Mouse (Mus musculus) T-cell, adult 2 months (primary cell): Measurements from ENCODE around the gene Jph3.

ENCODE experiments used
- DNase-seq: peaks from one replicate; pipeline ENCODE4 v3.0.0; 2022; ENCODE audit warnings: low spot score

Jph3 gene

GRCm38 (mm10) chr8:121729323-121729722 lies at the start of gene Jph3:
TSS of gene Jph3 (plus strand) at chr8:121729623.
- DNase-seq, result no peak

DNA sequence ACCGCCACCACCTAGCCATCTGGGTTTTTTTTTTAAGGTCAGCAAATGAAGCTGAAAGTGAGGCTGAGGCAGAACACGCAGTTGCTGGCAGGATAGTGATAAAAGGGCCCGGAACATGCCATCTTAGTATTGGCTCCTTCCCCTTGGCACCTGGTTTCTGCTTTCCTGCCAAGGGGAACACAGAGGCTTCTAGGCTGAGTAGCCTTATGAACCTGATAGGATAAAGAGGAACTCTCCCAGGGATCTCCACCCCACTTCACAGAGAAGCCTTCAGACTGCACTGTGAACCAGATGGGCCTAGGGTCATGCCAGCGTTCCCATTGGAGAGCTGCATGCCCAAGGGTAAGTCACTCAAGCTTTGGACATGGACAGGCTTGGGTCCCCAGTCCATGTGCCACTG lies 48.5 kb upstream of the Jph3 start:
- no peak for DNase-seq

- no peak for DNase-seq
Measured at GRCm38 (mm10) chr8:121681457-121681856, 48.0 kb upstream of the Jph3 start.

DNA sequence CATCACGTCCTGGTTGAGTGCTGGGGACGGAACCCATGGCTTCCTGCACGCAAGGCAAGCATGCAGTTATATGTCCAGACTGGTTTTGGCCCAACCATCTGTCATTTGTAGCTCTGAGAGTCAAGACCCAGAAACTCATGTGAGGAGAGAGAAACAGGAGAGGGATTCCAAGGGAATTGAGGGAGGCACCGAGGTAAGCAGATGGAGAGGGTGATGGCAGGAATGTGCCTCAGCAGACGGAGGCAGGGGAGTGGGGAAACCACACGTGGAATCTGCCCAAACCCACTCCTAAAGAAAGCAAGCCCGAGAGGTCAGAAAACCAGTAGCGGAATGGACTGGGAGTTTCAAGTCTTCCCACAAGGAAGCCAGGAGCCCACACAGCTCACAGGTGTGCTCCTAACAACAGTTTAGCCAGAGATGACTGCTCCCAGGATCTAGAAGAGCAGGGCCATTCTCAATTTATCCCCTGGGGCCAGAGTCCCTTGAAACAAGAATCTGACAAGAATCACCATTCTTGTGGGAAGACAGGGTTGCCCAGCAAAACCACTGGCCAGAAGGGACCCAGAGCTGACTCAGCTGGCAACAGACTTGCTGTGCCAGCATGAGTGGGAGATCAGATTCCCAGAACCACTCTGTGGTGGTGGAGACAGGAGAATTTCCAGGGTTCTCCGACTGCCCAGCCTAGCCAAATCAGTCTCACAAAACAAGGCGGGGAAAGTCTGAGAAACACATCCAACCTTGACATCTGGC lies 46.2 kb upstream of the Jph3 start:
- no peak for DNase-seq

GRCm38 (mm10) chr8:121685419-121685818 lies 44.0 kb upstream of the Jph3 start:
- DNase-seq, result no peak

DNA sequence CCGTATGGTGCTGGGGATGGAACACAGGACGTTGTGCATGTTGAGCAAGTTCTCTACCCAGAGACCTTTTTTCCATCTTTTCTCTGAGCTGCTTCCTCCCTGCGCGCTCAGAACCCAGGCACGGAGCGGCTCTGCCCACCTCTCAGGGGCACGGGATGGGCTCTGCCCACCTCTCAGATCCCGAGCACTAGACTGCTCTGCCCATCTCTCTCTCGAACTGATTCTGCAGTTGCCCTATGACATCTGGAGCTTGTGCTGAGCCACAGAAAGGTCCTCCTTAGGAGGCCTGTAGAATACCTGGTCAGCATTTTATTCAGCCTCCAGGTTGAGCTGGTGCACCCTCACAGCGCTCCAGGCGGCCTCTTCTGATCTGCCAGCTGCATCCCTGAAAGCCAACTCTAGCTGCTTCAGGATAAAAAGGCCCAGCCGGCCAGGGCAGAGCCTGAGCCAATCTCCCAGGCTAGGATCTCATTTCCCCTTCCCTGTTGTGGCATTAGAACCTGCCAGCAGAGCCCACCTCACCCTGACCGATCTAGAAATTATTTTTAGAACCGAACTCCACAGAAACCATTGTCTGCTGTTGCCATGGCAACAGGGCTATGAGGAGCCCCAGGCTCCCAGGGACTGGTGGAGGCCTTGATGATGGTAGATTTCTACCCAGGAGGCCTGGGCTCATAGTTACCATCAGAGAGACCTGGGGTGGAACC lies 41.8 kb upstream of the Jph3 start:
- DNase-seq, result no peak

DNA sequence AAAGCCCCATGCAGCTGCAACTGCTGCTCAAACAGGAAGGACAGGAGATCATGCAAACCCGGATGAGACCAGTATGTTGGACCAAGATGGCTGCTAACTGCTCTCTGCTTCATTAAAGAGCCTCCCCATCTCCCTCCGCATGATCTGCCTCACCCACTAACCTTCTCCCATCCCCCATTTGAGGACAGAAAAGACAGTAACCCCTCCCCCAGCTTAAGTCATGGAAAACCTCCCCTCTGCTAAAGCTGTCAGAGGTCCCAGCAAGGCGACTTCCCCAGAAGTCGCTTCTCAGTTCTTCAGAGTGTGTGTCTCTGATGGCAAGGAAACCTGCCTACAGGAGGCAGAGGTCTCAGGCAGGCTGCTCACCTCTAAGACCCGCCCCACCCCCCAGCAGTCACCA lies 40.9 kb upstream of the Jph3 start:
- DNase-seq, result no peak

DNA sequence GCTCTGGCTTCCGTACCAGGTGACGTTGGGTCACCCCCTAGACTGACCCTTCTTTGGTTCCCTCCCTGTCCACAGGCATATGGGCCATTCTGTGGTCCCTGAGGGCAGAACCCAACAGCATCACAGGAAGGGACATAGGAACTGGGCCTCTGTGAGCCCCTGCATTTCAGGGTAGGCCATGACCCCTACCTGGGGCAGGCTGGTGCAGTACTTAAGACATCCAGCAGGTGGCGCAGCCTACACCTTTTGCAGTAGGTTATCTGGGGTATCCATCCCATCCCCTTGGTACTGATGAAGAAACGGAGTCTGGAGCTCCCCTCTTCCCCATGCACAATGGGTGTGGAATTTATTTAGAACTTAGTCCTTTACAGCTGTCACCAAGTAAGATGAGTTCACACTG lies 35.0 kb upstream of the Jph3 start:
- DNase-seq, result peak; percentile 39

GRCm38 (mm10) chr8:121695585-121696184 lies 33.7 kb upstream of the Jph3 start:
- DNase-seq, result no peak

- no peak for DNase-seq
Measured at GRCm38 (mm10) chr8:121697735-121698614, 31.4 kb upstream of the Jph3 start.

DNA sequence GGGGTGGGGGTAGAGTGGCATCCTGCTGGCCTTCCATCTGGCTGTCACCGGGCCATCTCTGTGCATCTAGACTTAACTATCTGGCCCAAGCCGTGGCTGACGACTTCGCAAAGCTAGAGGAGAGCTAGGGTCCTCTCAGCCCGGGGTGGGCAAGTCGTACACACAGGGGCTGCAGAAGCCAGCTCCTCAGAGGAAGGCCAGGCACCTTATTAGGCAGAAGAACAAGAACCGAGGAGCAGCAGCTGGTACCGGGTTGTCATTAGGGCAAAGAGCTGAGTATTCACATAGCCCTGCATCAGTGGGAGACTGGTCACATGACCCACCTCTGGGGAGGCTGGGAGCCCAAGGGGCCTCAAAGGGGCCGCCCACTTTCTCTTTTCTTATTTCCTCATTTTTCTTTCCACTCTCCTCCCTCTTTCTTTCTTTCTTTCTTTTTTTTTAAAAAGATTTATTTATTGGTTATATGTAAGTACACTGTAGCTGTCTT lies 30.8 kb upstream of the Jph3 start:
- no peak for DNase-seq

- DNase-seq, result no peak
Measured at GRCm38 (mm10) chr8:121699936-121700335, 29.5 kb upstream of the Jph3 start.

GRCm38 (mm10) chr8:121705174-121705573 lies 24.2 kb upstream of the Jph3 start:
- no peak for DNase-seq

DNA sequence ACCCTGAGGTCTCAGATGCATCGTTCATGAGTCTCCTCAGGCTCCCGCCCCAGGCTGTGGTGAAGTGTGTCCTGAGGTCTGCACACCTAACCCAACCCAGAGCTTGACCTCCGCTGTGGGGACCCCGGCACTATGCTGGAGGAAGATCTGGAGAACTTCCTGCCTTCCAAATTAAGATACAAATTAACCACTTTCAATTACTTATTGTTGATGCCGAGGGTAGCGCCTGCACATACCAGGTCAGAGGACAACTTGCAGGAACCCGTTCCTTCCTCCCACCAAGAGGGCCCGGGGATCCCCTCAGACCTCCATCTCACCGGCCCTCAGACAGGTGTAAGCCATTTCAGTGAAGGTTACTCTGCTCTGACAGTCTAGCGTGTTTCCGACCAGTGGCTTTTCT lies 22.5 kb upstream of the Jph3 start:
- no peak for DNase-seq

- no peak for DNase-seq
Measured at GRCm38 (mm10) chr8:121708406-121708805, 21.0 kb upstream of the Jph3 start.

- no peak for DNase-seq
Measured at GRCm38 (mm10) chr8:121717502-121717901, 11.9 kb upstream of the Jph3 start.

DNA sequence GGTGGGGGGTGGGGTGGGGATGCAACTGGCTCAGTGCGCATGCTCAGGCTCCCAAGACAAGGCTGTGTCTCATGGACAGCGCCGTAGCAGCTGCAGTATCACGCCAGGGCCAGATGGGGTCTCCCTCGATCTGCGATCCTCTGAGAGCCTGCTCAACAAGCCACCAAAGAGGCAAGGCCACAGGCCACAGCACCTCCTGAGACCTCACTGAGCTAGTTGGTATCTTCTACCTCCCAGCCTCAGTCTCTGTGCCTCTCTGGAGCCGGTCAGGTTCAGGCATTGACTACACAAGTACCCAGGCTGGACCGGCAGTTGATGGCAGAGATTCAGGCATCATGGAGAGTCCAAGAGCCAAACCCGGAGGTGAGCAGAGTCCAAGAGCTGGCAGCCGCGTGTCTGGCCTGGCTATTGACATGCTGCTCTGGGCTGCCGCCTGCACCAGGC lies 11.4 kb upstream of the Jph3 start:
- DNase-seq, result no peak

DNA sequence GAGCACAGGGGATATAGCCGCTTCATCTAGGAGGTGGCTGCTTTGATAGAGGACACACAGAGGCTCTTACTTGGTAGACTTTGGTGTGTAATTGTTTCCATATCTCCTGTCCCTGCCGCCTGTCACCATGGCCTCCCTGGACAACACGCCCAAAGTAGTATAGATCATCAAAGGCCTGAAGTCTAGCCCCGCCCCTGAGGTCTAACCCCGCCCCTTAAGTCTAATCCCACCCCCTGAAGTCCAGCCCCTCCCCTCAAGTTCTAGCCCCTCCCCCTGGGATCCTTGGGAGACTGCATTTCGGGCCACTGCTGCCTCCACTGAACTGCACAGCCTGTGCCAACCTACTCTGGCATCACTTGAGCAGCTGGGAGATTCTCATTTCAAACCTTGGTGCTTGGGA lies 10.5 kb upstream of the Jph3 start:
- DNase-seq, result no peak

GRCm38 (mm10) chr8:121721072-121721471 lies 8.4 kb upstream of the Jph3 start:
- no peak for DNase-seq

GRCm38 (mm10) chr8:121723846-121724245 lies 5.6 kb upstream of the Jph3 start:
- DNase-seq, result no peak

DNA sequence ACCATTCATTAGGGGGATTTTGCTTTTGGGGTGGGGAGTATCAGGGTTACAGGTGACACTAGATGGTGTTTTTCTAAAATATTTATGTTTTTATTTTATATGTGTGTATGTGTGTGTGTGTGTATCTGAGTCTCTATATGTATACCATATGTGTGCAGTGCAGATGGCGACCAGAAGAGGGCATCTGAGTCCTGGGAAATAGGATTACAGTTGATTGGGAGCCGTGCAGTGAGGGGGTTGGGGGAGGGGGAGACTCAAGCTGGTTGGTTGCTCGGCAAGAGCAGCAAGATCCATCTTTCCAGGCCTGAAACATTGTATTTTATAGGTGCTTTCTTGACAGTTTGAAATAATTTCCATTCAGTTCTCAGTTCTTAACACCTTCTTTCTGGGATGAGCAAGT lies 2.3 kb upstream of the Jph3 start:
- no peak for DNase-seq

DNA sequence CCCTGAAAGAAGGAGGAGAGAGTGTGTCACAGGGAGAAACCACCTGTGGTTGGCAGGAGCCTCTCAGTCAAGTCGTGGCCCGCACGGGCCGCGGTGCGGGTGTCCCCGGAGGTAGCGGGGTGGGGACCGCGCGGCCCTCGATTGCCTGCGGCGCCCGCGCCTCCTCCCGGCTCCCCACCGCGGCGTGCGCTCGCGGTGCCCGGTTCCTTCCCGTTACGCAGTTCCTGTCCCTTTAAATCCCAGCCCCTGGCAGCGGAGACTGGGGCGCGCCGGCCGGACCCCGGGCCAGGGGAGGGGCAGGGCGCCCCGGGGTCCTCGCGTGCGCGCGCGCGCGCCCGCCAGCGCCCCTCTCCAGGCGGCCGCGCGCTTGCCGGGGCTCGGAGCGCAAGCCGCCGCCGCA lies 331 bp downstream of the Jph3 start:
- no peak for DNase-seq
